Mouse (Mus musculus): ENCODE measurements at regions not wholly inside any gene's neighbourhood (a gene's known extent, or its start where the extent isn't known, plus 50 kb on each side); places are given as distances from the start of the nearest gene placed in this dataset.

DNA sequence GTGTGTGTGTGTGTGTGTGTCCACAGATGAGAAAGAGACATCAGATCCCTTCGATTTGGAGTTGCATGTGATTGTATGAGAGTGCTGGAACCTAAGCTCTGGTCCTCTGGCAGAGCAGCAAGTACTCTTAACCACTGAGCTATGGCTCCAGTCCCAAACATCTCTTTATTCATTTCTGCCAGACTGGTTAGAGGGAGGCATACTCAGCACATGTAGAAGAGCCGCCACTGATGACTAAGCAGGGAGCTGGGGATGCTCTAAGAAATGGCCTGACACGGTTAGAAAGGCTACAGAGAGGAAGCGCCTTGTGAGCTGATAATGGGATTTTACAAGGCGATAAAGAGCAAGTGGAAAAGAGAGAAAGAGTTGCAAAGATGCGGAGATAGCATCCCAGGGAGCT, 287.3 kb upstream of the Castor2 start:
- DNase-seq = no peak

DNA sequence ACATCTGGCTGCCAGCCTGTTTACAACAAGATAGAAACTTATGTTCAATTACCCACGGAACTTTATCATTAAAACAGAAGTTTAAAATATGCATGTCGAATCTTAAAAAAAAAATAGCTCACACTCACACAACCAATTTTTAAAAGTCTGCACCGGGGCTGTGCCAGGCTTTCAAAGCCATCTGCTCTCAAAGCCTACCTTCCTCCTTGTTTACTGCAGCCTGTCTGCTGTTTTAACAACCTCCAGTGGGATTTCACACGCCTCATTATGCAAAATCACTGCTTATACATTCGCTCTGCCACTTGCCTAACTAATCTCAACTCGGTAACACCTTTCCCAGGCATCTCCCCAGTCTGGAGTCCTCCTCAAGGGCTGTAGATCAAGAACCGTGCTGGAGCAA, 292.6 kb upstream of the Castor2 start:
- no peak for DNase-seq

GRCm38 (mm10) chr5:133802001-133802400, 297.5 kb upstream of the Castor2 start:
- peak; percentile 2 for DNase-seq

DNA sequence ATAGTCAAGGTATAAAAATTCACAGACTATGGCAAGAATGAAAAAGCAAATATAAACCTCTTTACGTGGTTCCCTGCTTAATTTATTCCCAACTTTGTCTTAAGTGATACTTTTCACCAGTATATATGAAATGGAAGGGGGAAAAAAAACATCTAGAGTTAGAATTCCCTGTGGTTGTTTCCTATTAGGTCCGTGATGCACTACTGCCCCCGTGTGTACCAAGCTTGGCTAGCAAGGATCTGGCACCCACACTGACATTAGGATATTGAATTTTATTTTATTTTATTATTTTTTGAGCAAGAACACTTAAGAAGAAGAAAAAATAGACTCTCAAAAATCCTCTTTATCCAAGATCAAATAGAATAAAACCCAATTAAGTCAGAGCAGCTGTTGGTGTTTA, 303.9 kb upstream of the Castor2 start:
- DNase-seq = peak; percentile 41

GRCm38 (mm10) chr5:133790726-133791125, 308.8 kb upstream of the Castor2 start:
- no peak for DNase-seq

DNA sequence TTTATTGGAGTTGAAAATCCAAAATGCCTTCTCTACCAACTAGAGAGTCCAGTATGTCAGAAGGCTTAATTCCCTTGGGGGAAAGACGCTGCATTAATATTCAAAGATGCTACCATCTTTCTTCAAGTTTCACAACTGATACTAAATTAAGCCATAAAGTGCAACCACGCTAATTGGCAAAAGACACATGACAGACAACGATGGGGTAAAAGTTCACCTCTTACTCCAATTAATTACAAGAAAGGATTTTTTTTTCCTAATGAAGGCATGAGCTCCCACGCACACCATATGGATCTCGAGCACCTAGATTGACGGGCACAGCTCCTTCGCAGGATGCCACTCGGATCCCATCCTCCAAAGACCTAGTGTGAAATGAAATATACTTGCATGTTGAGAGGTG, 311.5 kb upstream of the Castor2 start:
- no peak for DNase-seq

GRCm38 (mm10) chr5:133787491-133787890, 312.0 kb upstream of the Castor2 start:
- no peak for DNase-seq

DNA sequence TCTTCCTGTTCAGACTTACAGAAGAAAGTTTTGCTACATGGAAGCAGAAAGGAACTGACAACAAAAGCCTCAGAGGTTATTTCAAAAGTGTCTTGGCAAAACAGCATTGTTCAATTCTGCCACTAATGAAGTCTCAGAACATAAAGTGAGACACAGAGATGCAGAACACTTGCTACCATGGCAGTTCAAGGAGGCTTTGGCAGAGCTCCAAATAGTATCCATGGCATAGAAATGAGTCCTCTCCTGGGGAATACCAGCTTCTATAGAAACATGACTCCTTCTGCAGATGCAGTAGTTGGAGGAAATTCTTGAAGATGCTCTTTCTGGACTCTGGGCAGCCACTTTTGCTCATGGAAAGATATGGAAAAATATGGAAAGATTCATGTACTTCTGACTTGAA, 322.9 kb upstream of the Castor2 start:
- no peak for DNase-seq

DNA sequence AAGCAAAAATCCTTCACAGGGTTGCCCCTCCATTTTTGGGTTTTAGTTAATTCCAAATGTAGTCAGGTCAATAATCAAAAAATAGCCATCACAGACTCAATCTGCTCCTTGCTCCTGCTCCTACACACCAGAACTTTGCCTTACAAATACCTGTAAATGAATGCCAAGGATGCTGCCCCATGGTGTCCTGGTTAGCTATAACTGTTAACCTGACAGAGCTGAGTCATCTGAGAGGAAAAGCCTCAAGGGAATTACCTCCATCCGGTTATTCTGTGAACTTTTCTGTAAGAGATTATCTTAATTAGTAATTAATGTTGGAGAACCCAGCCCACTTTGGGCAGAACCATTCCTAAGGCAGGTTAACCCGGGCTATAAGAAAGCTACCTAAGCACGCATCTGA, 325.4 kb upstream of the Castor2 start:
- no peak for DNase-seq

GRCm38 (mm10) chr5:133768856-133769255, 330.7 kb upstream of the Castor2 start:
- no peak for DNase-seq

DNA sequence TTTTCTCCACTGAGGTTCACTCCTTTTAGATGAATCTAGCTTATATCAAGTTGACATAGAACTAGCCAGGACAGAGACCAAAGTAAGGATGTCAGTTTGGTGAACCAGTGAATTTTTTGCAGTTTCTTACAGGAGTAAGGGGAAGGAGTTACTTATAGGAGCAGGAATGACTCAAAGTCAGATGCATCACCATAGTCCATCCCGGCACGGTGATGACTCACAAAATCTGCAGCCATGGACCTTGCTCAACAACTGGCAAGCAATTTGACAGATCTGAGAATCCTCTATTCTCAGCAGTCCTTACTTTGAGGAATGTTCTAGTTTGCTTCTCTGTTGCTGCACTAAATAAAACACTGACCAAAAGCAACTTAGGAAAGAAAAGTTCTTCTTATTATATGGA, 341.7 kb upstream of the Castor2 start:
- DNase-seq = peak; percentile 2

DNA sequence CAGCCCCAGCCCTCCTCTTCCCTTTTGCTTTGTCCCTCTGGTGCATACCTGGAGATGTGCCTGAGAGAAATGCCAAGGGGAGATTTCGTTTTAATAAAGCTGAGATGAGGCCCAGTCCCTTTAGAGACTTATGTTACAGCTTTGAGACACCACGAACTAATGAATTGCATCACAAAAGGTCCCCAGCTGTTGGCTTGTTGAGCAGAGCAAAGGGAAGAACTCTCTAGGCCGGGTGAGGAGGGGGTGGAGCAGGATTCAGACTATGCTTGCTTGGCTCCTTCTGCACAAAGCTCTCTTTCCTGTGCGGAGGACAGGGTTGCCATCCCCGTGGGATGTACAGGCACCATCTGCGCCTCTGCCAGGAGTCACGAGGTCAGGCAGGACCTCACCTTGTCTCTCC, 345.3 kb upstream of the Castor2 start:
- no peak for DNase-seq

GRCm38 (mm10) chr5:133753461-133754160, 345.9 kb upstream of the Castor2 start:
- no peak for DNase-seq

DNA sequence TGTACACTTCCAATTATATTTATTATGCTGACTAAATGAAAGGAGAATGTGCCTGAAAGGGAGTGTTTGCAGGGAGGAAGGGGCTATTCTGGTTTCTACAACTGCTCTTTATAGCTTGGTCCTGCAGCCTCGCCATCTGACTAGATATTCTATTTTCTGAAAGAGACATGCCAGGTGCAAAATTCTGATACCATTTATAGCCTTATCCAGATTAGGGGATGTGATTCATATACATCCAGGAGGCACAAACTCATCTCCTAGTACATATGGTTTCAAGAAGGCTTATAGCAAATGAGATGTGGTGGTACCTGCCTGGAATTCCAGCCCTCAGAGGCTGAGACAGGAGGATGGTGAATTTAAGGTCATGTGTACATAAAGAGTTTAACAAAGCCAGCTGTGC, 352.6 kb upstream of the Castor2 start:
- no peak for DNase-seq

GRCm38 (mm10) chr5:133746411-133746810, 353.1 kb upstream of the Castor2 start:
- no peak for DNase-seq

- no peak for DNase-seq
Measured at GRCm38 (mm10) chr5:133744136-133744535, 355.4 kb upstream of the Castor2 start.

DNA sequence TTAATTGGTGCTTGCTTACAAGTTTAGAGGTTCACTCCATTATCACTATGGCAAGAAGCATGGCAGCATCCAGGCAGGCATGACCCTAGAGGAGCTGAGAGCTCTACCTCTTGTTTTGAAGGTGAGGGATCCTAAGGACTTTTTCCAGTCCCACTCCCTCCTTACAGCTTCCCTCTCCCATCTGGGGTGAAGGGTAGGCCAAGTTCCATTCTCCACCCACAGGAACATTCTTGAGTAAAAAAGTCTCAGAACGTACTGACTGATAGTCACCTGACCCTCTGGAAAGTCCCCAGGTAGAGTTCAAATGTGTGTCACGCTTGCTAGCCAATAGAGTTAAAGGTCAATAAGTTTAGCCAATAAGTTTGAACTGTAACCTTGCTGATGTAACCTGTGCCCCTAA, 355.9 kb upstream of the Castor2 start:
- no peak for DNase-seq

GRCm38 (mm10) chr5:133731871-133732270, 367.6 kb upstream of the Castor2 start:
- peak; percentile 3 for DNase-seq

- no peak for DNase-seq
Measured at GRCm38 (mm10) chr5:133718187-133719078, 381.1 kb upstream of the Castor2 start.

- peak; percentile 13 for DNase-seq
Measured at GRCm38 (mm10) chr5:133715830-133716229, 383.7 kb upstream of the Castor2 start.

- DNase-seq = no peak
Measured at GRCm38 (mm10) chr5:133712652-133713051, 386.9 kb upstream of the Castor2 start.

GRCm38 (mm10) chr5:133708881-133709280, 390.6 kb upstream of the Castor2 start:
- no peak for DNase-seq

- DNase-seq = no peak
Measured at GRCm38 (mm10) chr5:133686206-133686605, 413.3 kb upstream of the Castor2 start.

DNA sequence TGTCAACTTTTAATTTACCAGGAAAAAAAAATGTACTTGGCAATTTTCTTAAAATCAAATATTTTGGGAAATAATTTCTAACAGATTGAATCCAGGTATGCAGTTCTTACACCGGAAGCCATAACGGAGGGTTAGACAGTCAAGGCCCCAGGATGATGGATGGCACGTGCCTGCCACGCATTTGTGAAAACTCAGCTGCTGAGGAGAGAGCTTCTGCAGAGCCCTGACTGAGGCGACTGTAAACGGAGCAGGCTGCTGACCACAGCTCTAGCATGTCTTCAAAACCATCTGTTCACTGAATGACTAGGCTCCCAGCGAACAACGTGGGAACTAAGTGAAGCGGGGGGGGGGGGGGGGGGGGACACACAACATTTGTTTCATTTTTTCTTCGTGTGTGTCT, 416.5 kb upstream of the Castor2 start:
- DNase-seq = no peak
